Mouse (Mus musculus): ENCODE data around the gene Scai. TPM values are rescaled to one million over a fixed set of nuclear protein-coding genes. Genes with fewer than 3 reads are reported as not detected.
"Not testable (repeated sequence)": the region's sequence is repeated elsewhere in the genome, so short reads cannot be mapped to it uniquely, and the experiment has no call there.

Gene Scai
- polyA plus RNA-seq, 1 experiment from 2014 or later = 18.1 TPM

DNA sequence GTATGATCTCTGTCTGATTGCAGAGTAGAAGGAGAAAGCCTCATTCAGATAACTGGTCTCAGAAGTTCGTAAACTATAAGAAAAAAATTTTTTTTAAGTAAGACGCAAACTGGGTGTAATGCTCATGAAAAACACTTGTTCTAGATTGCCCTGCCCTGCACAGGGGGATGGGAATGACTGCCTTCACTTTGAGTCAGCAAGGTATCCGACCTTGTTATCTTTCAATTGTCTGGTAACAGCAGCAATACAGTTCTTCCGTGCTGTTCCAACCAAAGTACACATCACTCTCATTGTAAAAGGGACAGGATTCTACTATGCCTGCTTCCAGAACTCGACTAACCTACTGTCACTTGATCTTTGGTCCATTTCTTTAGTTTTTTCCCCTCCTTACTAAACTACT is 69.4 kb downstream of the Scai start:
- Histone ChIP-seq H3K27me3 (no peaks in the 10 kb centered on the region), H3K27ac (no peak overlapping the region), H3K4me2 (no peak overlapping the region), H3K4me3 (replicated peaks) (no peak overlapping the region), H3K4me1 (no peaks in the 10 kb centered on the region), H3K36me3 (replicated peaks) (peaks cover 59% of the 10 kb centered on the region), H3K9ac (no peak overlapping the region), H3K9me3 (no peaks in the 10 kb centered on the region)
- 90% methylated on average over 5 of the region's 5 CpGs for WGBS
- no peak for ATAC-seq (ENCODE audit: low FRiP score)

DNA sequence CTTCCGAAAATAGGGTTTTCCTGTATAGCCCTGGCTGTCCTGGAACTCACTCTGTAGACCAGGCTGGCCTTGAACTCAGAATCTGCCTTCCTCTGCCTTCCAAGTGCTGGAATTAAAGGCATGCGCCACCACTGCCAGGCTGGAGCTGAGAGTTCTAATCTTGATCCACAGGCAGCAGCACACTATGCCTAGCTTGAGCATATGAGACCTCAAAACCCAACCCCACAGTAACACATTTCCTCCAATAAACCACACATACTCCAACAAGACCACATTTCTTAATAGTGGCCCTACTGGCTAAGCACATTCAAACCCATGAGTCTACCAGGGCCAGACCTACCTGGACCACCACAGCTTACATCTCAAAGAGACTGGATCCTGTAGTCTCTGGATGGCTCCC is 74.0 kb downstream of the Scai start:
- H3K4me2 ChIP-seq = no peak overlapping the region
- H3K9me3 ChIP-seq = no peaks in the 10 kb centered on the region
- no peak overlapping the region for H3K9ac ChIP-seq
- H3K4me3 ChIP-seq (replicated peaks) = no peak overlapping the region
- no peak overlapping the region for H3K27ac ChIP-seq
- no peaks in the 10 kb centered on the region for H3K27me3 ChIP-seq
- 88% methylated on average over 2 of the region's 2 CpGs for WGBS
- no peak for ATAC-seq (ENCODE audit: low FRiP score)
- peaks cover 68% of the 10 kb centered on the region for H3K36me3 ChIP-seq (replicated peaks)
- no peaks in the 10 kb centered on the region for H3K4me1 ChIP-seq

DNA sequence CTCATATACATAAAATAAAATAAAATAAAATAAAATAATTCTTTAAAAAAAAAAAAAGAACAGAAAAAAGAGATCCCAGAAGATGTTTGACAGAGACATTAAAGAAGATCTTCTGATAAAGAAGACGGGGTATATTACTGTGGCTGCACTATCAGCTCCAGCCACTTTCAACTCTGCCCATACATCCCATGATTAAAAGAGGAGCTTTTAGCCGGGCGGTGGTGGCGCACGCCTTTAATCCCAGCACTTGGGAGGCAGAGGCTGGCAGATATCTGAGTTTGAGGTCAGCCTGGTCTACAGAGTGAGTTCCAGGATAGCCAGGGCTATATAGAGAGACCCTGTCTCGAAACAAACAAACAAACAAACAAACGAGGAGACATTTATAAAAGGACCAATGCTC is 76.4 kb downstream of the Scai start:
- Histone ChIP-seq H3K9ac (no peak overlapping the region), H3K4me2 (no peak overlapping the region), H3K27ac (no peak overlapping the region), H3K36me3 (replicated peaks) (peaks cover 57% of the 10 kb centered on the region), H3K4me3 (replicated peaks) (no peak overlapping the region), H3K27me3 (no peaks in the 10 kb centered on the region), H3K4me1 (no peaks in the 10 kb centered on the region), H3K9me3 (no peaks in the 10 kb centered on the region)
- no peak for ATAC-seq (ENCODE audit: low FRiP score)
- 93% methylated on average over 7 of the region's 7 CpGs for WGBS

DNA sequence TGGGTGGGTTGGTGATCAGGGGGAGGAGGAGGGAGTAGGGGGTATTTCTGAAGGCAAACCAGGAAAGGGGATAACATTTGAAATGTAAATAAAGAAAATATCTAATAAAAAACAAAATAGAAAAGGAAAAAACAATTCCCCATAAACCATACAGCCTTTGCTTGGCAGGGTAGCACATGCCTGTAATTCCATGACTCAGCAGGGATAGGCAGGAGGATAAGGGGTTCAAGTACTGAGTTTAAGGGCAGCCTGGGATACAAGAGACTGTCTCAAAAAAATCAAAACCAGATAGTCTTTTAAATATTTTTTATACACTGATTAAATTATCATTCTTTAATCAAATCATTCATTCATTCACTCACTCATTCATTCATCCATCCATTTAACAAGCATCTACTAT is 80.0 kb downstream of the Scai start:
- Histone ChIP-seq H3K4me3 (replicated peaks) (no peak overlapping the region), H3K27ac (no peak overlapping the region), H3K36me3 (replicated peaks) (peaks cover 42% of the 10 kb centered on the region), H3K4me2 (no peak overlapping the region), H3K9me3 (no peaks in the 10 kb centered on the region), H3K27me3 (no peaks in the 10 kb centered on the region), H3K9ac (no peak overlapping the region), H3K4me1 (no peaks in the 10 kb centered on the region)
- ATAC-seq (ENCODE audit: low FRiP score) = no peak

DNA sequence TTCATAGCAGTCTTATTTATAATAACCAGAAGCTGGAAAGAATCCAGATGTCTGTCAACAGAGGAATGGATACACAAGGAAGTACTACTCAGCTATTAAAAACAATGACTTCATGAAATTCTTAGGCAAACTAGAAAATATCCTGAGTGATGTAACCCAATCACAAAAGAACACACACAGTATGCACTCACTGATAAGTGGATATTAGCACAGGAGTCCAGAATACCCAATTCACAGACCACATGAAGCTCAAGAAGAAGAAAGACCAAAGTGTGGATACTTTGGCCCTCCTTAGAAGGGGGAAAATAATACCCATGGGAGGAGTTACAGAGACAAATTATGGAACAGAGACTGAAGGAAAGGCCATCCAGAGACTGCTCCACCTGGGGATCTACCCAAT is 80.8 kb downstream of the Scai start:
- not testable (repeated sequence) for H3K9me3 ChIP-seq; H3K27me3 ChIP-seq; H3K4me1 ChIP-seq; ATAC-seq (ENCODE audit: low FRiP score); H3K9ac ChIP-seq; H3K4me2 ChIP-seq; H3K4me3 ChIP-seq (replicated peaks); H3K27ac ChIP-seq
- H3K36me3 ChIP-seq (replicated peaks) = peaks cover 46% of the 10 kb centered on the region

DNA sequence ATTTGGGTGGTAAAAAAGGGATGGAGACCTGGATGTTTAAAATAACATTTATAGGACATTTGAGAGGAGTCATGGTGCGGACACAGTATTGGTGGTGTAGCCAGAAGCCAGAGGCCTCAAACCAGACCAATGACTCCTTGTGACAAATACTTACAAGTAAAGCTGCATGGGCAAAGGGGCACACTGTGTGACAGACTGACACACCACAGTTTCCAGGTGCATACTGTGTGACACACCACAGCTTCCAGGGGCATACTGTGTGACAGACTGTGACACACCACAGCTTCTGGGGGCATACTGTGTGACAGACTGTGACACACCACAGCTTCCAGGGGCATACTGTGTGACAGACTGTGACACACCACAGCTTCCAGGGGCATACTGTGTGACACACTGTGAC is 90.6 kb downstream of the Scai start:
- not testable (repeated sequence) for H3K4me3 ChIP-seq (replicated peaks); H3K27ac ChIP-seq; H3K27me3 ChIP-seq; ATAC-seq (ENCODE audit: low FRiP score); H3K4me1 ChIP-seq; H3K4me2 ChIP-seq; H3K9ac ChIP-seq; H3K9me3 ChIP-seq
- WGBS = 100% methylated on average over 1 of the region's 1 CpGs
- H3K36me3 ChIP-seq (replicated peaks) = peaks cover 27% of the 10 kb centered on the region

DNA sequence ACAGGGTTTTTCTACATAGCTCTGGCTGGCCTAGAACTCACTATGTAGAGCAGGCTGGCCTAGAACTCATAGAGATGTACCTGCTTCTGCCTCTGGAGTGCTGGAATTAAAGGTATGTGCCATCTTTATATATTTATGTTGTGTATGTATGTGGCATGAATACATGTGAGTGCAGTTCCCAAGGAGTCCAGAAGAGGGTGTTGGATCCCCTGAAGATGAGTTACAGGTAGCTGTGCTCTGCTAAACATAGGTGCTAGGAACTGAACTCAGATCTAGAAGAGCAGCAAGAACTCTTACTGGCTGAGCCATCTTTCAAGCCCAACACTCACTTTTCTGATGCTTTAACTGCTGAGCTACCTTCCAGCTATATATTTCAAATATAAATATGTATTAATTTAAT is 92.5 kb downstream of the Scai start:
- H3K9ac ChIP-seq = no peak overlapping the region
- H3K27ac ChIP-seq = no peak overlapping the region
- H3K27me3 ChIP-seq = no peaks in the 10 kb centered on the region
- H3K4me3 ChIP-seq (replicated peaks) = no peak overlapping the region
- H3K4me2 ChIP-seq = no peak overlapping the region
- no peak for ATAC-seq (ENCODE audit: low FRiP score)
- H3K4me1 ChIP-seq = no peaks in the 10 kb centered on the region
- no peaks in the 10 kb centered on the region for H3K9me3 ChIP-seq
- peaks cover 33% of the 10 kb centered on the region for H3K36me3 ChIP-seq (replicated peaks)

DNA sequence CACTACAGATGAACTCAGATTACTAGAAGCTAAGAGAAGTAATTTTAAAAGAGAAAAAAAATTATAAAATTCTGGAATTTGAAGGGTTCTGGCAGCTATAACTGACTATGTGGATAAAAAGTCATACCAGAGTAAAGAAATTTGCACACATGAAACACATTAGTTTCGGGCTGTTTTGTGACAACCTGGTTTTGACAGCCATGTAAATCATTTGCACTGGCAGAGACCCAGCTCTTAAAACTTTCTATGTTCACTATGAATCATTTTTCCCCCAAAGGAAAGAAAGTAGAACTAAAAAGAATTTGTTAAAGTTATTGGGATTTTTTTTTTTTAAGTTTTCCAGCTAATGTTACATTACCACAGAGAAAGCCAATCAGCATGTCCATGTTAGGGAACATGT is 98.6 kb downstream of the Scai start:
- Histone ChIP-seq H3K9ac (no peak overlapping the region), H3K4me1 (no peaks in the 10 kb centered on the region), H3K9me3 (no peaks in the 10 kb centered on the region), H3K36me3 (replicated peaks) (peaks cover 33% of the 10 kb centered on the region), H3K27ac (no peak overlapping the region), H3K4me2 (no peak overlapping the region), H3K27me3 (no peaks in the 10 kb centered on the region), H3K4me3 (replicated peaks) (no peak overlapping the region)
- ATAC-seq (ENCODE audit: low FRiP score) = no peak
- 92% methylated on average over 1 of the region's 1 CpGs for WGBS

DNA sequence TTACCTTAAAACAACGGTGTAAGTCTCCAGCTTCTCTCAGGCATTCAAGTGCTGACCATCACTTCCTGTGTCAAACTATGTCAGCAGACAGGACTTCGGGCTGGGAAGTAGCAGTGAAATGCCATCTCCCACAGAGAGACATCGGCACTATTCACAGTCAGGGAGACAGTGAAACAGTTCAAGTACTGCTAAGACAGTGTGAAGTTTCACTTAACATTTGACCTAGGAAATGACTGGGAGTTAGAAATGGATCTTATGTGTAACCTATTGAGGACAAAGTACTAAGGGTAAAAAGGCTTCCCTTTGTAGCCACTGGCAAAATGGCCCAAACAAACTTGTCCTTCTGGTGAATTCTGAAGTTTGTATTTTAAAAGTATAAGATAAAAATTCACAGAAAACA is 107.8 kb downstream of the Scai start:
- no peaks in the 10 kb centered on the region for H3K4me1 ChIP-seq
- no peak overlapping the region for H3K27ac ChIP-seq
- no peak for ATAC-seq (ENCODE audit: low FRiP score)
- no peaks in the 10 kb centered on the region for H3K9me3 ChIP-seq
- H3K4me3 ChIP-seq (replicated peaks) = no peak overlapping the region
- no peak overlapping the region for H3K4me2 ChIP-seq
- peaks cover 46% of the 10 kb centered on the region for H3K36me3 ChIP-seq (replicated peaks)
- no peaks in the 10 kb centered on the region for H3K27me3 ChIP-seq
- WGBS = 92% methylated on average over 3 of the region's 3 CpGs
- no peak overlapping the region for H3K9ac ChIP-seq

DNA sequence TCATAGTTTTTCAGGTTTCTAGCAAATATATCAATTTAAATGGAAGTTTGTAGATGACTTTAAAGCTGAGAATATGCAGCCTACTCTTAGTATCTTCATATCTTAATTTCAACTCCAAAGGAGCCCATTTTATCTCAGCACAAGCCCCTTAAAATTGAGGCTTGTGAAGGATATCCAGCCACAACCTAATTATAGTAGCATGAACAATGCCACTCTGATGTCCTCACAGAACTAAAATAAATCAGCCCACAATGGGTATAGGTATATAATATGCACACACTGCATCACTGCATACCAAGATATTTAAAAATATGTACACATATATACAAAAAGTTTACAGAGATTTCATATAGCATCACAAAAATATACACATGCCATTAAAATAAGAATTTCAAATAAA is 119.9 kb downstream of the Scai start:
- no peak for ATAC-seq (ENCODE audit: low FRiP score)
- H3K4me2 ChIP-seq = no peak overlapping the region
- H3K4me1 ChIP-seq = no peaks in the 10 kb centered on the region
- H3K27ac ChIP-seq = no peak overlapping the region
- H3K9ac ChIP-seq = no peak overlapping the region
- H3K9me3 ChIP-seq = no peaks in the 10 kb centered on the region
- no peaks in the 10 kb centered on the region for H3K27me3 ChIP-seq
- no peak overlapping the region for H3K4me3 ChIP-seq (replicated peaks)
- H3K36me3 ChIP-seq (replicated peaks) = no peaks in the 10 kb centered on the region

DNA sequence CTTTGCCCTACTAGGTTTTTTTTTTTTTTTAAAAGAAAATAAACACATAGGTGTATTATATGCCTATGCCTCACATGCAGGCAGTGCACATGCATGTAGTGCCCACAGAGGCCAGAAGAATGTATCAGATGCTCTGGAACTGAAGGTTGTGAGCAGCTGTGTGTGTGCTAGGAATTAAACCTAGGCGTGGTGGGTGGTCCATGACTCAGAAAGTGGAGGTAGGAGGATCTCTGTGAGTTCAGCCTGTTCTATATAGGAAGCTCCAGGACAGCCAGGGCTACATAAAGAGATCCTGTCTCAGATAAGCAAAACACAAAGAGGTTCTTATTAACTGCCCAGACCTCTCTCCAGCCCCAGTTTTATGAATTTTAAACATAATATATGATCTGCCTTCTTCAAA is 121.4 kb downstream of the Scai start:
- 69% methylated on average over 1 of the region's 1 CpGs for WGBS
- Histone ChIP-seq H3K4me2 (no peak overlapping the region), H3K9ac (no peak overlapping the region), H3K36me3 (replicated peaks) (no peaks in the 10 kb centered on the region), H3K4me1 (peaks cover 7% of the 10 kb centered on the region), H3K27me3 (no peaks in the 10 kb centered on the region), H3K27ac (no peak overlapping the region), H3K9me3 (no peaks in the 10 kb centered on the region), H3K4me3 (replicated peaks) (no peak overlapping the region)
- ATAC-seq (ENCODE audit: low FRiP score) = no peak

DNA sequence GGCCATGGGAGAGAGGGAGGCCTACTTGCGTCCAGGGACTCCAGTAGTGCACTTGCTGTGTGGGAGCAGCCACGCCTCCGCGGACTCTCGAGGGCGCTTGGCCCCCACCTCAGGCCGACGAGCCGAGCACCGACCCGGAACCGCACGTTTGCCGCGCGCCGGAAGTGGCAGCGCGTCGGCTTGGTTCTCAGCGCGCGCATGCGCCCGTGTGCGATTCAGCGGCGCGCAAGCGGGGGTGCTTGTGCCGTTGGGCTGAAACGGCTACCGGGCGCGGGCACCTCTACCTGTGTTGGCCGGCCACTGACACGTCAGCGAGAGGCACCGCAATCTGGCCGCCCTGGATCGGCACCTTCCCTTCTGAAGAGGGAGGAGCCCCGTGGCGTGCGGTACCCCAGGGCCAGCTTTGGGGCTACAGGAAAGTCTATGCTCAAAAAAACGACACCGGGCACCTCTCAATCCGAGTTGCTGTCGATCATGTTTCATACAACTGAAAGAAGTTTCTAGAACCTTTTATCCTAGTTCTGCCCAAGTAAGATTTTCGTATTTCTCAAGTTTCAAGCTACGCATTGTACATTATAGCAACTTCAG is 125.0 kb downstream of the Scai start, which contains the start of gene Golga1:
TSS of gene Golga1 (minus strand) at position 142 of the 588 bp plus-strand sequence.
- H3K9ac ChIP-seq = peak within 1 kb of the TSS; percentile 89
- ATAC-seq (ENCODE audit: low FRiP score) = peak; percentile 99
- H3K27ac ChIP-seq = peak within 1 kb of the TSS; percentile 87
- under 1% methylated on average over 50 of the region's 50 CpGs for WGBS
- H3K4me2 ChIP-seq = peak within 1 kb of the TSS; percentile 85
- H3K4me3 ChIP-seq (replicated peaks) = peak within 1 kb of the TSS; percentile 86
- H3K4me1 ChIP-seq = peaks cover 9% of the 10 kb centered on the region
- peaks cover 10% of the 10 kb centered on the region for H3K36me3 ChIP-seq (replicated peaks)
- no peaks in the 10 kb centered on the region for H3K27me3 ChIP-seq
- H3K9me3 ChIP-seq = no peaks in the 10 kb centered on the region

DNA sequence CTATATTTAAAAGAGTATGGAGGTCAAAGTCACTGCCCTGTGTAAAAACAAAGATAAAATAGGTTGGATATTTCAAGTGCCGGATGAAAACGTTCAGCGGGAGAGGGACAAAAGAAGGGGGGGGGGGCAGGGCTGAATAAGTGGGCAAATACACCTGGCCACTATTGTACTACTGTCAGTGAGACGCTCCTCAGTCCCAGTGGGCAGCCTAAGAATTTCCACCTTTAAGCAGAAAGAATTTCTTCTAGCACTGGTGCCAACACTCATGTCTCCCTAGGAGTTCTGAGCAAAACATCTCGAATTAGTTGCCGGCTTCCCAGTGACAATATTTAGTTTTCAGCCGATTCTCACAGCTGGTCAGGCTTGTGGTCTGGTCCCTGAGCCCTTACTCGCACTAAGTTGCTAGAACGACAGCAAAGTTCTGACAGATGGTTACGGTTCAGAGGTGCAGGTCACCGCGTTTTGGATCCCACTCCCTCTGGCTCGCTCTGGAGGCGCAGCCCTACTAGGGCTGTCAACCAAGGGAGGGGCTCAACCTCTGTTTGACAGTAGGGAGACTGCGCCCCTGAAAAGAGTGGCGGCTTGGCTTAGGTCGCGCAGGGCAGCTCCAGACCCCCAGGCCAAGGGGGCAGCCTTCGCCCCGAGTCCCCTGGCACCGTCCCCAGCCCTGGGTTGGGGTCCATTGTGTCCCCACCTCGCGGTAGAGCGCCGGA is 125.7 kb downstream of the Scai start:
- WGBS = 6% methylated on average over 24 of the region's 25 CpGs
- H3K9me3 ChIP-seq = no peaks in the 10 kb centered on the region
- no peaks in the 10 kb centered on the region for H3K27me3 ChIP-seq
- peak; percentile 31; the same call in 1 of the 2 replicates for ATAC-seq (ENCODE audit: low FRiP score)
- peaks cover 9% of the 10 kb centered on the region for H3K4me1 ChIP-seq
- peak overlapping the region; percentile 87 for H3K27ac ChIP-seq
- H3K4me3 ChIP-seq (replicated peaks) = peak overlapping the region; percentile 86
- H3K9ac ChIP-seq = peak overlapping the region; percentile 89
- H3K36me3 ChIP-seq (replicated peaks) = peaks cover 17% of the 10 kb centered on the region
- H3K4me2 ChIP-seq = peak overlapping the region; percentile 85

Measured in forebrain, embryonic 12.5 days (tissue).